Mouse (Mus musculus) right cerebral cortex, postnatal 36 days (tissue): ENCODE data around the gene Srebf2.
"Not testable (repeated sequence)": the region's sequence is repeated elsewhere in the genome, so short reads cannot be mapped to it uniquely, and the experiment has no call there.

Source experiments
- DNase-seq, 2 experiments: peaks; one replicate each; pipeline ENCODE4 v3.0.0; 2022; ENCODE audit warnings: low spot score in 2 of 2, mixed read lengths in 1 of 2

Srebf2 gene

GRCm38 (mm10) chr15:82146770-82147610 lies at the start of gene Srebf2:
TSS of gene Srebf2 (plus strand) at chr15:82147181.
- peak; percentile 99 to 100 for DNase-seq

- peak; percentile 37 to 64 for DNase-seq
These were observed 39.9 kb upstream of the Srebf2 start for GRCm38 (mm10) chr15:82106953-82107555.

DNA sequence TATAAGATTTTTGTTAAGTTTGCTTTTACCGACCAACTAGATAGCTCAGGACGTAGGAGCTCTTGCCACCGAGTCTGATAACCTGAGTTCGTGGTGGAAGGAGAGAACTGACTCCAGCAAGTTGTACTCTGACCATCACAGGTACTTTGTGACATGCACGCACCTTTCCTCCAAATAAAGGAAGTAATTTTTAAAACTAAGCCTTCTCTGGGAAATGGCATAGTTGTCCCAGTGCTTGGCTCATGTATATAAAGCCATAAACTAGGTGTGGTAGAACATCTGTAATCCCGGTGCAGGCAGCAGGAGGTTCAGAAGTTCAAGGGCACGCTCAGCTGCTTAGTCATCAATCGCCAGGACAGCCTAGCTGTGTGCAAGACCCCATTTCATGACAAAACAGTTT lies 26.4 kb upstream of the Srebf2 start:
- DNase-seq, result no peak

GRCm38 (mm10) chr15:82126690-82127089 lies 20.3 kb upstream of the Srebf2 start:
- DNase-seq, result not testable (repeated sequence)

DNA sequence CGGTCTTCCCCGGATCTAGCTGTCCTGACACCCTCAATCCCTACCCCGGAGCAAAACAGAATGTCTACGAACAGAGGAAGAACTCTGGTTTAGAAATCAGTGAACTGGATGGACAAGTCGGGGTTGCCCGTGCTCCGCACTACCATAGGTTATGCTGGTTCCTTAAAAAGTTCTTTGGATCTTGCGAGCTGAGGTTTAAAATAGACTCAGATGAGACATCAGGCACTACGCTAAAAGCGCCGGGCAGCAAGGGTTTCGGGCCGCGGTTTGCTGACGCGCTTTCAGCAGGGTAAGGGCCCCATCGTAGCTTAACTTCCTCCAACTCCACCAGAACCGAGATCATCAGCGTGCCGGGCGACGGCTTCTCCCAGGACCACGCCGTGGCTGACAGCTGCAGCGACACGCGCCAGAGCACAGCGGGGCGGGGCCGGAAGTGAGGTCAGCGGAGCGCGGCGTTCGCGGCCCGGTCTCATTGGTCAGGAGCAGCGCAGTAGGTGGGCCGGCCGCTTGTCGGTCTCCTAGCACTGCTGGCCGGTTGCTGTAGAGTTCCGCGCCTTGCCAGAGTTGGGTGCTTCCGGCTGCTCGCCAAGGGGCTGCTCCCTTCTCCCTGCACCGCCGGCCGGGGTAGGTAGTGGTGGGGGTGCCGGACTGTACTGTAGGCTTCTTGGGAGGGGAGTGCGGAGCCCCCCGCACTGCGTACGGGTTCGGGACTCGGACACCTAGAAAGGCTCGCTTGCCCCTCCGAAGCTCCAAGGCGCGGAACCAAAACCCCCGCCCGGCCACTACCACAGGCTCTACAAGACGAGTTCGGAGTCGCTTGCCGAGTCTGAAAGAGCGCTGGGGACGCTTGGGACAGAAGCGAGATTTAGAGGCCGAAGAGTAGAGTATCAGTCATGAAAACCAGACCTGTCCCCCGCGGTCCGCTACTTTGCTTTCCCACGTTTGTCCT lies 19.3 kb upstream of the Srebf2 start, which contains the start of gene Ccdc134:
Ccdc134 (plus strand) TSS at position 497 of the 949 bp plus-strand sequence.
- DNase-seq, result peak; percentile 94 to 96

DNA sequence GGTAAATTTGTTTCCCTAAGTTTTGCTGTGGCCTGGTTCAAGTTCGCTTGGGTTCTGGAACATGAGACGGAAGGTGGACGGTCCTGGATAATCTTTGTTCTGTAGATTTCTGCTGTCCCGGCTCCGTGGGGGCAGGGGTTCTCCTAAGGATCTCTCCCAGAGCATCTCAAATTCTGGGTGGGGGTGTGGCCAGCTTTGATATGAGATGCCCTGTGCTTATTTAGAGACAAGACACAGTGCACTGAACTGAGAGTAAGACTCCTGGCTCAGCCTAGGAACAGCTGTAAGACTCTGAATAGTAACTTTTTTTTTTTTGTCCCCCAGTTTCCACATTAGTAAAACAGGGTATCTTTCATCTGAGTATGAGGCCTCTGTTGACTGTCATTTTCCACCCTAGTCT lies 18.6 kb upstream of the Srebf2 start:
- DNase-seq, result no peak

DNA sequence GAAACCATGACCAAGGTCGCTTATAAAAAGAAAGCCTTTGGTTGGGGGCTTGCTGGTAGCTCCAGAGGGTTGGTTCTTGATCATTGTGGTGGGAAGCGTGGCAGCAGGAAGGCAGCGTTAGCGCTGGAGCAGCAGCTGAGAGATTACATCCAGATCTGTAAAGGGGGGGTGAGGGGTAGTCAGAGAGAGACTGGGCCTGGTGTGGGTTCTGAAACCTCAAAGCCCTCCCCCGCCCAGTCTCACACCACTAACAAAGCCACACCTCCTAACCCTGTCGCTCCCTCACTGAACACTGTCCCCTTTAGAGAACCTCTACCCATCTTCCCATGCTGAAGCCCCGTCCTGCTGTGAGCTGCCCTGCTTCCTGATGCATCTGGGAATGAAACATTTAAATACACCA lies 16.4 kb upstream of the Srebf2 start:
- no peak for DNase-seq

- DNase-seq, result peak; percentile 17 to 38
These were observed 11.6 kb upstream of the Srebf2 start for GRCm38 (mm10) chr15:82135372-82135771.

DNA sequence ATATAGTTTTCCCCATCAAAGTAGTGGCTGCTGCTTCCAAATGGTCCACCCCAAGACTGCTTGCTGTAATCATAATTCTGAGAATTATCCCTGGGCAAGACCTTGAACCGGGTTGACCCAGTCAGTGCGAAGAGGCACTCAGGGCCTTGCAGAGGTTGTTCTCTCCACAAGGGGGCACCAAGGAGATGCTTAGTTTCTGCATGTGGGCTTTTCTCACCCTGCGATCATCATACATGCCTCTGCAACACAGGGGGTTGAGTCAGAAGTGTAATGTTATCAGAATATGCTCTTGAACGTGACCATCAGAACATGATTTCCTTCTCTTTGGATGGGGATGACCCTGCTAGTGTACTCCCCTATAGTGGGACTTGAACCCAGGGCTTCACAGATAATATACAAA lies 8.4 kb upstream of the Srebf2 start:
- peak in 1 of 2 experiments; percentile 22 for DNase-seq

DNA sequence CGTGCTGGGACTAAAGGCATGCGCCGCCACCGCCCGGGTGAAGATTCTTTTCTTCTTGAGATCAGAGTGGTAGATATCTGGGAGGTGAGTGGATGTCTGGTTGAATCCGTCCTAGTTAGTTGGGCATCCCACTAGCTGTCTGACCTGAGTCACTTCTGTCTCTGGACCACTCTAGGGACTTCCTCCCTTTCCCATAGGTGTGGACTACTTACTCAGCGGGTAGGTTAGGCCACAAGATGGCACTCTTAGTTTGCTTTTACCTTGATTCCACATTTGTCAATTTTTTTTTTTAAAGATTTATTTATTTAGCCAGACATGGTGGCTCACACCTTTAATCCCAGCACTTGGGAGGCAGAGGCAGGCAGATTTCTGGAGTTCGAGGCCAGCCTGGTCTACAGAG lies 7.8 kb upstream of the Srebf2 start:
- DNase-seq, result no peak

DNA sequence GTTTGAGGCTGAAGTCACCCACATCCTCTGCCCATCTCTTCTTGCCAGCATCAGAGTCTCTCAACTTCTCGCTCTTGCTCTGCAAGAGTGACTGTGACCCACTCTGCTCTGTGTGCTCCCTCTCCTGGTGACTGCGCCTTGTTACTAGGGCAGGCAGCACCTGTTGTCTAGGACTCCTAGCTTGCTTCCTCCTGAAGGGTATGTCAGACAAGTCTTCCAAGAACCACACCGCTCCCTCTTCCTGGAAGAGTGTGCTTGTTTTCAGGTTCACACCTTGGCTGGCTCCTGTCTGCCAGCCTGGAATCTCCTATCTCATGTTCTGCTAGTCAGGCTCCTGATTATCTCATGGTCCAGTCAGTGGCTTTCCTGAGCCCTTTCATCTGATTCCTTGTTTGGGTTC lies 6.6 kb upstream of the Srebf2 start:
- DNase-seq, result no peak

- no peak for DNase-seq
These were observed 2.8 kb upstream of the Srebf2 start for GRCm38 (mm10) chr15:82144157-82144556.

DNA sequence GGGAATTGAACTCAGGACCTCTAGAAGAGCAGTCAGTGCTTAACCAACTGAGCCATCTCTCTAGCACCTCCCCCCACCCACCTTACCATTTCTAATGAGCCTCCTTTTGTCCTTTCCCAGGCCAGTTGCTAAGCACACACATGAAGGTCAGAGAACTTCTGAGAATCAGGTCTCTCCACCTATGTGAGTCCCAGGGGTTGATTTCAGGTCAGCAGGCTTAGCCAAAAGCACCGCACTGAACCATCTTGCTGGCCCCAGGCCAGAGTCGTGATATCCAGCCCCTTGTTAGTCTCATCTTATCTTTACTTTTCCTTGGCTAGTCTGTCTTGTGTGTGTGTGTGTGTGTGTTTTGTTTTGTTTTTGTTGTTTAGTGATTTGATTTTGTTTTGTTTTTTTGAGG lies 1.6 kb upstream of the Srebf2 start:
- no peak for DNase-seq

DNA sequence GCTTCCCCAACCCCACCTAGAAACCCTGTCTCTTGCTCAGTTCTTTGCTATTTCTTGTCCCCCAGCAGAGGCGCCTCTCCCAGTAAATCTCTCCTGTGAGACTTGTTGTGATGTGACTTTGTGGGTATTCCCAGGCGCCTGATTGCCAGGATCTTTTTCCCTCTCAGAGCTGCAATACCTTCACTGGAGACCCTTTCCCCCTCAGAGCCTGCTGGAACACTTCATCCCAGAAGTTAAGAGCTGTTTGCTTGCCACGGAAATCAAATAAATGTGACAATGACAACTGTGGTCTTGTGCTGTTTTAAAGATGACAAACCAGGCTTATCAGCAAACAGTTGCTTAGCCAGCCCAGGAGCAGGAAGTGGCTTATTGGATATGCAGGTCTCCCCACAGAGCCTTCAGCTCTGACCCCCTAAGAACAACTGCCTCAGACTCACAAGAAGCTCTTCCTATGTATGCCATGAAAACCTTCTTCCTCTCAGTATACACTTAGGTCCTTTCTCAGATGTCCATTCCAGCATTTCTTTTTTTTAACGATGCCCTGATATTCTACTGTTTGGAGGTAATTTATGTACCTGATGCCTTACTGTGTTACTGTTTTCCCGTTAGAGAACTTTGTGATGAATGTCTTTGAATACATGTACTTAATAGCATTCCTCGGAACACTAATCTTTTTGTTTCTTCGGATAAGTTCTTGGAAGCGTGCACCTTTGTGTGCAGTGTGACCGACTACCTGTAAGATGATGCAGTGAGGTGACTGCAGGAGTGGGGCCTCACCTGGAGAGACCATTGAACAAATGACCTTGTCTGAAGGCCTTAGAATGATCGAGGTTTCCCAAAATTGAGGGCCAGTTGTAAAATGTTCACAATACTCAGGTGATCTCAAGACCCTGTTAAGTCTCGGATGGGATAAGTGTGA lies 871 bp upstream of the Srebf2 start:
- DNase-seq, result no peak

GRCm38 (mm10) chr15:82147611-82148111 lies 680 bp downstream of the Srebf2 start:
- DNase-seq, result peak; percentile 49 to 61

DNA sequence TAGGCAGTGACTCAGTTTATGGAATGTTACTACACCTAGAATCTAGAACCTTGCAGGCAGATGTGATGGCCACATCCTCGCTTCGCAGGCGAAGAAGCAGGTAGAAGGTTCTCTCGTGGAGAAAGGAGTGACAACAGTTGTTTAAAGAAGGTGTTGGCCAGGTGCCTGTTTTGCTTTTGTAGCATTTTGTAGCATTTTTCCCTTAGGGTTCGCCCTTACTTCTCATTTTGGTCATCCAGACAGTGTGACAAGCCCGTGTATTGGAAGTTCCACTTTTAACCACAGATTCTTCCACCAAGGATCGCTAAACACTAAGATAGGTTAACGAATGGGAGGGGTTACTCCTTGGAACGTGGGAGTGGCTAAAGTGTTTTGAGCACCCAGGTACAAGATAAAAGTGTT lies 1.5 kb downstream of the Srebf2 start:
- no peak for DNase-seq

GRCm38 (mm10) chr15:82150042-82150441 lies 3.1 kb downstream of the Srebf2 start:
- no peak for DNase-seq

- DNase-seq, result no peak
These were observed 4.2 kb downstream of the Srebf2 start for GRCm38 (mm10) chr15:82151176-82151575.

DNA sequence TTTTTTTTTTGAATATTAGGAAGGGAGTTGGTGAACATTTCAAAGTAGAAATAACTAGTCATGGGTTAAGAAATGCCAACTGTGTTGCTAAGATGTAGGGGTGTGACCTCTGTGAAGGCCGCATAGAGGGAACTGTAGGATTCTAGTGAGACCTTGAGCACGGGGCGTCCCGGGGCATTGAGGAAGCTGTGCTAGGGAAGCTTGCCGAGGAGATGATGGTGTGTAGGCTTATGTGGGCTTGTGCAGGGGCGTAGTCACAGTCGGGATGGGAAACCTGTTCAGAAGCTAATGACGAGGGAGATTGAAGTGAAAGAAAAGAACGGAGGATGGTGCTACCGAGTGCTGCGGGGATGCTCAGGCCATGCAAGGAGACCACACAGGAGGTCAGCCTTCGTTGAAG lies 5.0 kb downstream of the Srebf2 start:
- no peak for DNase-seq

DNA sequence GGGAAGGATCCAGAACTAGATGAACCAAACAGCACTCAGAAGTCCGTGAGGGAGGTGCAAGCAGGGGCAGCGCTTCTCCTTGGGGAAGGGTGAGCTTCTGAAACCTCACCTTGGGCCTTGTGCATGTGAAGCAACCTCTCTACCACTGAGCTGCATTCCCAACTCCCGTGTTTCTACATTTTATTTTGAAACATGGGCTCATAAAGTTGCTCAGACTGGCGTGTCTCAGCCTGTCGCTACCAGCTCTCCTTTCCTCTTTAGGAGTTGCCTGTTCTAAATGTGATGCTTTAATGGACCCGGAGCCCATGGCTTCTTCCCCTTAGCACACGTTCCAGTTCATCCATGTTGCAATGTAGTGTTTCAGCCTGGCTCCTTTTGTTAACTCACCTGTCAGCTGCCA lies 5.5 kb downstream of the Srebf2 start:
- no peak for DNase-seq

- DNase-seq, result no peak
These were observed 9.3 kb downstream of the Srebf2 start for GRCm38 (mm10) chr15:82156298-82156697.
